Mouse (Mus musculus) sigmoid colon, adult 10 weeks (tissue): ENCODE data around the gene Rasgrp3. TPM values are rescaled to one million over a fixed set of nuclear protein-coding genes. Genes with fewer than 3 reads are reported as not detected.

Source experiments
- polyA plus RNA-seq: library from polyadenylated mRNA; stranded (reverse); fragments of 350-450 nt; fragmentation: Illumina TruSeq; extraction: RNeasy Lipid Tissue Mini Kit (QIAGEN cat#74804); gene quantifications from one replicate; pipeline ENCODE4 v1.2.3, GENCODE M21; 2014; ENCODE audit warnings: low read depth, low replicate concordance

Gene Rasgrp3
- polyA plus RNA-seq = 15.1 TPM

GRCm38 (mm10) chr17:75435599-75435998, at the start of gene Rasgrp3:
Gene Rasgrp3, plus strand, starts transcription at chr17:75435896.

DNA sequence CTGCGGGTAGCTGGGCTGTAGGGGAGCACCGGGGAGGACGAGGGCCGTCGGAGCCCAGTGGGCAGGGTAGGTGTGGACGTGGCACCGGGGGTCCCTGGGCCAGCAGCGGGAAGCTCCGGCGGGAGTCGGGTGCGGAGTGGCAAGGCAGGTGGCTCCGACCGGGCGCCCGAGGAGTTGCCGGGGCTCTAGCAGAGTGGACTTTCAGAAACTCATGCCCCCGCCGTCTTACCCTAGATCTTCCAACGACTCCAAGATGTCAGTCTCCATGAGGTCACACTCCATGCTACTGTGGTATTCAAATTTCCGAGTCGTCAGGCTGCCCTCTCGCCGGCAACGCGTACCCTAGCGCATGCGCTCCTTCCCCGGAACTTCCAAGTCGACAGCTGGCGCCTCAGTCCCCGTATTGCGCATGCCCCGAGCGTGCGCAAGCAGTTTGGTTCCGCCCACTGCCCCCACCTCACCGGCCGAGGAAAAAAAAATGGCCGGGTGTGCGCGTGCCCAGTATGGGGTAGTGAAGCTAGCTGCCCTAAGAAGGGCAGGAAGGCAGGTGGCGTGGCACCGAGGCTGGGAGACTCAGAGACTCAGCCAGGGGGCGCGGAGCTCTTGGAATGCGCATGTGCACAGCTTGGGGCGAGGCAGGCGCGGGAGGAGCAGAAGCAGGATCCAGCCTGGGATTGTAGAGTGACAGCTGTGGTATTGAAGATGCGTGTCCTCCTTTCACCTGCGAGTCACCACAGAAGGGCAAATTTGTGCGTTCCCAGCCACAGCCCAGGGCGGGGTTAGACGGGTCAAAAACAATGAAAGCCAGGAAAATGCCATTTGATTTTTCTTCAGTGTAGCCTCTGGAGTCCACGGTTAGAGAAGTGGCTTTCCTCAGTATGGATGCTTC, 116.1 kb downstream of the Rasgrp3 start, which contains the start of gene Fam98a:
Fam98a (minus strand) TSS at position 435 of the 889 bp plus-strand sequence.

Other genes with a start within 250 kb of the Rasgrp3 start
- 96.4 TPM for gene Fam98a, start 116.0 kb downstream of the Rasgrp3 start, polyA plus RNA-seq